Mouse (Mus musculus) midbrain, embryonic 16.5 days (tissue): ENCODE results near the gene Ddx59. TPM values are rescaled to one million over a fixed set of nuclear protein-coding genes. Genes with fewer than 3 reads are reported as not detected.

Experiments
- ATAC-seq: fragments of 200-750 bp; cut with Nextera tagmentation; 2 replicates; pipeline ENCODE4 v1.8.0; 2017; ENCODE audit warnings: moderate TSS enrichment
- H3K27ac ChIP-seq: fragments of 300-500 bp; sonication (generic); 2 replicates; pipeline ENCODE4 v1.5.1; 2014; ENCODE audit warnings: mild to moderate bottlenecking, low read length, mixed read lengths
- H3K27me3 ChIP-seq: fragments of 300-500 bp; sonication (generic); 2 replicates; pipeline ENCODE4 v1.6.1; 2014; ENCODE audit warnings: low read depth, low read length, mixed read lengths; ENCODE audit not compliant: control insufficient read depth, insufficient read depth
- H3K36me3 ChIP-seq: fragments of 300-500 bp; sonication (generic); 2 replicates; pipeline ENCODE4 v1.6.1; 2014; ENCODE audit warnings: mild to moderate bottlenecking, low read length, moderate library complexity, mixed read lengths; ENCODE audit not compliant: control insufficient read depth, insufficient read depth
- H3K4me1 ChIP-seq: fragments of 300-500 bp; sonication (generic); 2 replicates; pipeline ENCODE4 v1.6.1; 2014; ENCODE audit warnings: mild to moderate bottlenecking, low read length, mixed read lengths; ENCODE audit not compliant: control insufficient read depth, insufficient read depth
- H3K4me2 ChIP-seq: fragments of 300-500 bp; sonication (generic); 2 replicates; pipeline ENCODE4 v1.6.1; 2014; ENCODE audit warnings: mild to moderate bottlenecking, low read length, mixed read lengths
- H3K4me3 ChIP-seq: fragments of 300-500 bp; sonication (generic); 2 replicates; pipeline ENCODE4 v1.5.1; 2014; ENCODE audit warnings: low read depth, mild to moderate bottlenecking, low read length, moderate library complexity, mixed read lengths
- H3K9ac ChIP-seq: fragments of 300-500 bp; sonication (generic); 2 replicates; pipeline ENCODE4 v1.6.1; 2014; ENCODE audit warnings: low read depth, low read length, mixed read lengths
- H3K9me3 ChIP-seq: fragments of 300-500 bp; sonication (generic); replicated peaks from 2 replicates; pipeline ENCODE4 v1.6.1; 2014; ENCODE audit warnings: mild to moderate bottlenecking, low read length, mixed read lengths; ENCODE audit not compliant: control insufficient read depth, poor library complexity, severe bottlenecking
- WGBS: fragments of 180-500 bp; shearing (Covaris S2); extraction: QIAGEN DNeasy Blood & Tissue Kit; methylation state at CpG from one replicate; pipeline ENCODE4 v1.1.7; 2014; 5-methylcytosine and 5-hydroxymethylcytosine counted together
- polyA plus RNA-seq: library from polyadenylated mRNA; unstranded; fragments of >200 nt; fragmentation: Nextera tagmentation; extraction: Ambion mirVana; gene quantifications from 2 replicates; pipeline ENCODE4 v1.2.1, GENCODE M21; 2015

Gene Ddx59
- polyA plus RNA-seq, result 14.5 and 16.0 TPM in 2 replicates

- 3% methylated on average over 78 of the region's 78 CpGs for WGBS
- peak within 1 kb of the TSS; percentile 97 for H3K27ac ChIP-seq
- no peaks in the 10 kb centered on the region for H3K27me3 ChIP-seq
- H3K4me1 ChIP-seq, result no peaks in the 10 kb centered on the region
- H3K9me3 ChIP-seq, result no peaks in the 10 kb centered on the region
- no peaks in the 10 kb centered on the region for H3K36me3 ChIP-seq
- peak within 1 kb of the TSS; percentile 74 for H3K4me3 ChIP-seq
- peak within 1 kb of the TSS; percentile 87 for H3K9ac ChIP-seq
- peak within 1 kb of the TSS; percentile 54 for H3K4me2 ChIP-seq
- ATAC-seq, result peak; percentile 99
Measured at GRCm38 (mm10) chr1:136414798-136415755, at the start of gene Ddx59. Ddx59 (plus strand) TSS chr1:136415271.

DNA sequence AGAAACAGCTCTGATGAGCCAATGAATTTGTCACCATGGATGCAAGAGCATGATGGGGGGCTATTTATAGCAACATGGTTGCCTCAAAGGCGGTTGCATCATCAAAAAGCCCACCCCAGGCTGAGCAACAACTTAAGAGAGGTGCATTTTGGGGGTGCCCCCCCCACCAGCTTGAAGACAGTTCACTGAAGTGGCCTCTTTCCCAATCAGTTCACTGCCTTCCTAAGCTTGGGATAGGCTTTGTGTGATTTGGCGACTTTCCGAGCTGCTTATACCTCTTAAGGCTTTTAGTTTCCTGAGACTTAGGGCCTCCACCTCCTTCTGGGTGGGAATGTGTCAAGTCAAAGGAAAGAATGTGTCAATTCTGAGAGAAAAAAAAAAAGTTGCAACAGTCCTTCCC lies 49.1 kb upstream of the Ddx59 start:
- no peaks in the 10 kb centered on the region for H3K27me3 ChIP-seq
- WGBS, result 69% methylated on average over 3 of the region's 3 CpGs
- H3K9me3 ChIP-seq, result no peaks in the 10 kb centered on the region
- no peak overlapping the region for H3K4me3 ChIP-seq
- ATAC-seq, result no peak
- no peak overlapping the region for H3K27ac ChIP-seq
- no peaks in the 10 kb centered on the region for H3K36me3 ChIP-seq
- H3K9ac ChIP-seq, result no peak overlapping the region
- no peaks in the 10 kb centered on the region; the same call in 1 of the 2 replicates for H3K4me1 ChIP-seq
- H3K4me2 ChIP-seq, result no peak overlapping the region

DNA sequence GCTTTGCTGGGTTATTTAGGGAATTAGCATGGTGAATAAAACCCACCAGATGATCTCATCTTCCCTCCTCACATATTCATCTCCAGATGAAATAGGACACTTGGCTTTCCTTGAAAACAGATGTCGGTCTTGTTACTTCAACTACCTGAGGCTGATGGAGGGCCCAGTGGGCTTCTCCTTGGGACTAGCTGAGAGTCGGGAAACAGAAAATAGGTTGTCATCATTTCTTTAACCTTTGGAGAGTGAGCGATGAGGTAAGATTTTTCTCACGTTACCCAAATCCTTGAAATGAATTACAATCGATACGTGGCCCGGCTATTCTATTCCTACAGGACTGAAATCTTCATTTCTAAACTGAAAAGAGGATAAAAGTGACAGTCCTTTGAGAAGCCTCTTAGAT lies 35.8 kb upstream of the Ddx59 start:
- no peaks in the 10 kb centered on the region for H3K27me3 ChIP-seq
- 85% methylated on average over 7 of the region's 7 CpGs for WGBS
- H3K9ac ChIP-seq, result no peak overlapping the region
- no peak for ATAC-seq
- no peaks in the 10 kb centered on the region for H3K4me1 ChIP-seq
- no peak overlapping the region for H3K27ac ChIP-seq
- H3K4me3 ChIP-seq, result no peak overlapping the region
- H3K4me2 ChIP-seq, result no peak overlapping the region
- H3K9me3 ChIP-seq, result 0 out of 2 replicates have a peak, but pooled peaks cover 4% of the 10 kb centered on the region
- no peaks in the 10 kb centered on the region for H3K36me3 ChIP-seq

GRCm38 (mm10) chr1:136380161-136380560 lies 34.9 kb upstream of the Ddx59 start:
- no peaks in the 10 kb centered on the region for H3K27me3 ChIP-seq
- no peak overlapping the region for H3K4me2 ChIP-seq
- 0 out of 2 replicates have a peak, but pooled peaks cover 4% of the 10 kb centered on the region for H3K9me3 ChIP-seq
- H3K4me3 ChIP-seq, result no peak overlapping the region
- no peak for ATAC-seq
- no peak overlapping the region for H3K9ac ChIP-seq
- WGBS, result 92% methylated on average over 4 of the region's 4 CpGs
- no peaks in the 10 kb centered on the region for H3K36me3 ChIP-seq
- no peak overlapping the region for H3K27ac ChIP-seq
- H3K4me1 ChIP-seq, result no peaks in the 10 kb centered on the region

GRCm38 (mm10) chr1:136380606-136381005 lies 34.5 kb upstream of the Ddx59 start:
- 95% methylated on average over 8 of the region's 8 CpGs for WGBS
- no peak overlapping the region for H3K27ac ChIP-seq
- no peak overlapping the region for H3K9ac ChIP-seq
- H3K4me3 ChIP-seq, result no peak overlapping the region
- H3K9me3 ChIP-seq, result 0 out of 2 replicates have a peak, but pooled peaks cover 4% of the 10 kb centered on the region
- no peak overlapping the region for H3K4me2 ChIP-seq
- no peaks in the 10 kb centered on the region for H3K36me3 ChIP-seq
- H3K27me3 ChIP-seq, result no peaks in the 10 kb centered on the region
- no peaks in the 10 kb centered on the region for H3K4me1 ChIP-seq
- no peak for ATAC-seq

DNA sequence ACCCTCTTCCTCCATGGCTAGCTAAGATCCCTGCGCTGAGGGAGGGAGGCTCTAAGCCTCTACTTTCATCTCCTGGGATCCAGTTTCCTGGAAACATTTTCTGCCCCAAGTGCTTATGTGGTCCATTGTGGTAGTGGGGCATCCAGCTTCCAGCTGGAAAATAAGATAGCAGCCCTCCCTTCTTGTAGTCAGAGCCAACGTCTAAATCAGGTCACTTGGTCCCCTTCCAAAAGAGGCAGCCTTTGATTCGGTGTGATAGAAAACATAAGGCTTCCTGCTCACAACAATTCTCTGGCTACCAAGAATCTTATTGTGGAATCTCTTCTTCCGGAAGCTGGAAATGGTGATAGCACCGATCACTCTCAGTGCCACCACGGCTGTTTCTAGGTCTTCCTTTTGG lies 33.9 kb upstream of the Ddx59 start:
- Histone ChIP-seq H3K4me1 (no peaks in the 10 kb centered on the region), H3K36me3 (no peaks in the 10 kb centered on the region), H3K27me3 (no peaks in the 10 kb centered on the region), H3K27ac (no peak overlapping the region), H3K9me3 (0 out of 2 replicates have a peak, but pooled peaks cover 4% of the 10 kb centered on the region), H3K4me3 (no peak overlapping the region), H3K4me2 (no peak overlapping the region), H3K9ac (no peak overlapping the region)
- no peak for ATAC-seq
- WGBS, result 74% methylated on average over 6 of the region's 6 CpGs

GRCm38 (mm10) chr1:136381583-136381982 lies 33.5 kb upstream of the Ddx59 start:
- H3K9ac ChIP-seq, result no peak overlapping the region
- H3K27me3 ChIP-seq, result no peaks in the 10 kb centered on the region
- no peak overlapping the region for H3K4me3 ChIP-seq
- H3K36me3 ChIP-seq, result no peaks in the 10 kb centered on the region
- WGBS, result 74% methylated on average over 5 of the region's 5 CpGs
- no peak for ATAC-seq
- no peaks in the 10 kb centered on the region for H3K4me1 ChIP-seq
- H3K4me2 ChIP-seq, result no peak overlapping the region
- H3K27ac ChIP-seq, result no peak overlapping the region
- H3K9me3 ChIP-seq, result 0 out of 2 replicates have a peak, but pooled peaks cover 4% of the 10 kb centered on the region

DNA sequence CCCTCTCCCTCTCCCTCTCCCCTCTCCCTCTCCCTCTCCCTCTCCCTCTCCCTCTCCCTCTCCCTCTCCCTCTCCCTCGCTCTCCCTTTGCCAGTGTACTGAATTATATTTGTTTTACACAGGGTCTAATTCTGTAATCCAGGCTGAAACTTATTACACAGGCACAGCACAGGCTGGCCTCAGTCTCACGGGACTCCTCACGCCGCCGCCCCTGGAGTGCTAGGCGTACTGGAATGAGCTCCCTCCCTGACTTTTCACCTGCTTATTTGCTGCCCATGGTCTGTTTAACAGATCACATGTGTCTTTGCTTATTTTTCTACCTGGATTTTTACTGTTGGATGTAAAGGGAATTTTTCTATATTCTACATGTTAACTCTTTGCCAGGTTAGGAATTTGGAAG lies 28.2 kb upstream of the Ddx59 start:
- Histone ChIP-seq H3K27me3 (no peaks in the 10 kb centered on the region), H3K9ac (no peak overlapping the region), H3K4me1 (no peaks in the 10 kb centered on the region), H3K4me3 (no peak overlapping the region), H3K27ac (no peak overlapping the region), H3K9me3 (0 out of 2 replicates have a peak, but pooled peaks cover 4% of the 10 kb centered on the region), H3K36me3 (no peaks in the 10 kb centered on the region), H3K4me2 (no peak overlapping the region)
- WGBS, result 47% methylated on average over 5 of the region's 6 CpGs
- ATAC-seq, result no peak

DNA sequence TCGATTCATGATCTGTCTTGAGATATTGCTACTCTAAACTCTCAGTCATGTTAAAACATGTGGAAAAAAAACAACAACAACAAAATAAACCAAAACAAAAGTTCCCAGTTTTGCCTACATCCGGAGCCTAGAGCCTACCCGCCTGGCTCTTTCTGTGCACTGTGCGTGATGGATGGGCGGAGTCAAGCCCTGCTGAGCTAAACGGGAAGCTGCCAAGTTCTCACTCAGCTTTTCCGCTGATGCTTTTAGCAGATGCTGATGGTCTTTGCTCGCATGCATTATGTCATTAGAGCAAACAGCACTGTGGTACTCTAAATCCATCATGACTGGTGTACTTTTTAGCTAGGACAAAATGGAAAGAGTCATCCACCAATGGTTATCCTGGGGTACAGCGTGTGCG lies 20.6 kb upstream of the Ddx59 start:
- H3K27me3 ChIP-seq, result no peaks in the 10 kb centered on the region
- 33% methylated on average over 10 of the region's 10 CpGs for WGBS
- no peak overlapping the region for H3K4me3 ChIP-seq
- H3K4me1 ChIP-seq, result no peaks in the 10 kb centered on the region
- H3K36me3 ChIP-seq, result no peaks in the 10 kb centered on the region
- no peaks in the 10 kb centered on the region for H3K9me3 ChIP-seq
- no peak overlapping the region for H3K9ac ChIP-seq
- ATAC-seq, result no peak
- H3K4me2 ChIP-seq, result peak overlapping the region; percentile 35
- no peak overlapping the region for H3K27ac ChIP-seq
